Mouse (Mus musculus) lung, postnatal 0 days (tissue): ENCODE measurements around the gene Mettl22. TPM values are rescaled to one million over a fixed set of nuclear protein-coding genes. Genes with fewer than 3 reads are reported as not detected.

Experiments
- ATAC-seq: fragments of 200-750 bp; cut with Nextera tagmentation; 2 replicates; pipeline ENCODE4 v1.8.0; 2017; ENCODE audit warnings: moderate library complexity
- DNase-seq: peaks from one replicate; pipeline ENCODE4 v3.0.0-alpha.2; 2016; ENCODE audit warnings: low spot score
- H3K27ac ChIP-seq: fragments of 300-500 bp; sonication (generic); 2 replicates; pipeline ENCODE4 v1.5.1; 2014; ENCODE audit warnings: antibody characterized with exemption, mild to moderate bottlenecking, low read length, mixed read lengths
- H3K27me3 ChIP-seq: fragments of 300-500 bp; sonication (generic); replicated peaks from 2 replicates; pipeline ENCODE4 v1.6.1; 2014; ENCODE audit warnings: low read length, mixed read lengths; ENCODE audit not compliant: insufficient read depth
- H3K36me3 ChIP-seq: fragments of 300-500 bp; sonication (generic); 2 replicates; pipeline ENCODE4 v1.6.1; 2014; ENCODE audit warnings: low read length, mixed read lengths; ENCODE audit not compliant: insufficient read depth
- H3K4me1 ChIP-seq: fragments of 300-500 bp; sonication (generic); 2 replicates; pipeline ENCODE4 v1.6.1; 2014; ENCODE audit warnings: antibody characterized with exemption, low read depth, low read length, mixed read lengths; ENCODE audit not compliant: insufficient read depth
- H3K4me2 ChIP-seq: fragments of 300-500 bp; sonication (generic); replicated peaks from 2 replicates; pipeline ENCODE4 v1.6.1; 2014; ENCODE audit warnings: low read depth, mild to moderate bottlenecking, low read length, moderate library complexity, mixed read lengths
- H3K4me3 ChIP-seq: fragments of 300-500 bp; sonication (generic); 2 replicates; pipeline ENCODE4 v1.5.1; 2014; ENCODE audit warnings: low read depth, low read length
- H3K9ac ChIP-seq: fragments of 300-500 bp; sonication (generic); replicated peaks from 2 replicates; pipeline ENCODE4 v1.6.1; 2014; ENCODE audit warnings: low read depth, mild to moderate bottlenecking
- H3K9me3 ChIP-seq: fragments of 300-500 bp; sonication (generic); 2 replicates; pipeline ENCODE4 v1.6.1; 2016; ENCODE audit warnings: low read length, mixed read lengths
- CTCF ChIP-seq: IDR thresholded peaks from 2 replicates; pipeline ENCODE4 v1.5.1; 2016; ENCODE audit warnings: antibody characterized with exemption, mild to moderate bottlenecking
- EP300 ChIP-seq: IDR thresholded peaks from 2 replicates; pipeline ENCODE4 v1.6.1; 2016; ENCODE audit warnings: antibody characterized with exemption, mild to moderate bottlenecking, control low read depth
- WGBS: fragments of 180-500 bp; shearing (Covaris S2); extraction: QIAGEN DNeasy Blood & Tissue Kit; methylation state at CpG from one replicate; pipeline ENCODE4 v1.1.7; 2014; 5-methylcytosine and 5-hydroxymethylcytosine counted together
- polyA plus RNA-seq: library from polyadenylated mRNA; unstranded; fragments of >200 nt; fragmentation: Nextera tagmentation; extraction: Ambion mirVana; gene quantifications from 2 replicates; pipeline ENCODE4 v1.2.1, GENCODE M21; 2015

The Mettl22 gene
- polyA plus RNA-seq, 1 experiment from 2014 or later: 11.5 TPM

DNA sequence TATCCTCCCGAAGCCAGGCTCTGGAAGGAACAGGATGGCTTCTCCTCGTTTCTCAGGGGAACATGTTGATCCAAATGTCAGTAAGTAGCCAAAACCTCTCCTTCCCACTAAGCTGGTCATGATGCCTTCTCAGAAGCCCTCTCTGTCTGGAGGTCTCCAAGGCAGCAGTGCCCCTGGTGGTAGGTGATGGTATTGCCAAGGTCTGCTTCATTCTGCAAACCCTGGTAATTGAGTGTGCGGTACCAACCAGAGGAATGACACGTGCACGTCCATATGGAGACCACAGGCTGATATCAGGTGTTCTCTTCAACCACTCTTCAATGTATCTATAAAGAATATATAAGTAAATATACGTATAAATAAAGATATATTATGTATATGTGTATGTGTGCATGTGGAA, 11.5 kb upstream of the Mettl22 start:
- WGBS: 22% methylated on average over 6 of the region's 6 CpGs
- H3K4me3 ChIP-seq: no peak overlapping the region
- ATAC-seq (no peak), DNase-seq (peak; percentile 53)
- no peak overlapping the region for H3K4me2 ChIP-seq
- no peaks in the 10 kb centered on the region for H3K4me1 ChIP-seq
- no peak overlapping the region for H3K27ac ChIP-seq
- no peaks in the 10 kb centered on the region for H3K9me3 ChIP-seq
- no peak overlapping the region for H3K9ac ChIP-seq
- no peaks in the 10 kb centered on the region for H3K27me3 ChIP-seq
- TF ChIP-seq EP300 (no peak), CTCF (peak; percentile 97)
- H3K36me3 ChIP-seq: no peaks in the 10 kb centered on the region

DNA sequence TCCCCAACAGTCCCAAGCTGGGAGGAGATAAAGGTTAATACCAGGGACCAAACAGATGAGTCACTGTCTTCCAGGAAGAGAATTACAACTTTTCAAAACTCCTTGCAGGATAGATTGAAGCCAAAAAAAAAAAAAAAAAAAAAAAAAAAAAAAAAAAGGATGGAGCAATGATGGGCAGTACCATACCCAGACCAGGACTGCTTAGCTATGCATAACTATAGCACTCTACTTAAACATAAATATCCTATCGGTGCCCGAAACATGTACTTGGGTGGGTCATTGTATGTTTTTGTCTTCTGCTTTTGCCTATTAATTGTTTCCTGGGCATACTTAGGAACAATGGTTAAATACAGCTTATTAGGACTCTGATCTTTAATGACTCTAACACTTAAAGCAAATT, 456 bp upstream of the Mettl22 start:
- H3K9me3 ChIP-seq: no peaks in the 10 kb centered on the region
- no peak for DNase-seq
- no peak overlapping the region for H3K27ac ChIP-seq
- H3K9ac ChIP-seq: no peak overlapping the region
- H3K27me3 ChIP-seq: no peaks in the 10 kb centered on the region
- peak overlapping the region; percentile 87; the same call in 1 of the 2 replicates for H3K4me2 ChIP-seq
- 81% methylated on average over 2 of the region's 2 CpGs for WGBS
- no peaks in the 10 kb centered on the region for H3K36me3 ChIP-seq
- TF ChIP-seq CTCF (no peak), EP300 (no peak)
- peak; percentile 25 for ATAC-seq
- H3K4me3 ChIP-seq: peak overlapping the region; percentile 70
- H3K4me1 ChIP-seq: no peaks in the 10 kb centered on the region

DNA sequence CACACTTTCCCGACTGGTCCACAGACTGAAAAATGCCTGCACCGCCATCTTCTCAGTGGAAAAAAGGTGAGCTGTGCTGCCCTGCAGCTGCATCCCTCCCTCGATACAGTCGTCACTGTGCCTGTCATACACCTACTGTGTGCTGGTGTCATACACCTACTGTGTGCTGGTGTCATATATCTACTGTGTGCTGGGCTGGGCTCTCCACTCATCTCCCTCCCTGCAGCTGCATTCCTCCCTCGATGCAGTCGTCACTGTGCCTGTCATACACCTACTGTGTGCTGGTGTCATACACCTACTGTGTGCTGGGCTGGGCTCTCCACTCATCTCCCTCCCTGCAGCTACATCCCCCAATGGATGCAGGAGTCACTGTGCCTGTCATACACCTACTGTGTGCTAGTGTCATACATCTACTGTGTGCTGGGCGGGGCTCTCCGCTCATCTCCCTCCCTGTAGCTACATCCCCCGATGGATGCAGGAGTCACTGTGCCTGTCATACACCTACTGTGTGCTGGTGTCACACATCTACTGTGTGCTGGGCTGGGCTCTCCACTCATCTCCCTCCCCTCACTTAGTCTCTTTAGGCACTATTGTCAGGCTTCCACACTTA, 16.9 kb downstream of the Mettl22 start:
- Histone ChIP-seq H3K27me3 (no peaks in the 10 kb centered on the region), H3K9ac (no peak overlapping the region), H3K4me3 (no peak overlapping the region), H3K27ac (no peak overlapping the region), H3K4me1 (no peaks in the 10 kb centered on the region), H3K4me2 (no peak overlapping the region), H3K36me3 (0 out of 2 replicates have a peak, but pooled peaks cover 8% of the 10 kb centered on the region), H3K9me3 (no peaks in the 10 kb centered on the region)
- no peak for TF ChIP-seq CTCF
- TF ChIP-seq EP300: no peak
- 91% methylated on average over 9 of the region's 9 CpGs for WGBS
- ATAC-seq: no peak
- DNase-seq: no peak

DNA sequence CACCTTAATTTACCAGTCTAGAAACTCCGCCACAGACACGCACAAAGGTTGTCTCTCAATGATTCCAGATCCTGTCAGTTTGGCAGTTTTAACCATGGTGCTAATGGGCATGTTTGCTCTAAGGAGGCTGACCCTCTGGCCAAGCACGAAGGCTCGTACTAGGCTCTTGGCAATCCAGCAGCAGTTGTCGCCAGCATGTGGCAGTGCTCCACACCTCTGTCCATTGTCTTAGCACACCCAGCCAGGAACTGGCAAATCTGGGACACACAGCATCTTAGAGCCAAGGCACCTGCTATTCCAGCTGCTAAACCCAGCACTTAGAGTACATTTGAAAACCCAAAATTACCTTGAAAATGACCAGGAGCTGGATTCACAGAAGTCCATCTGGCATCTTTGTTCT, 18.8 kb downstream of the Mettl22 start:
- TF ChIP-seq EP300 (no peak), CTCF (no peak)
- 84% methylated on average over 5 of the region's 5 CpGs for WGBS

DNA sequence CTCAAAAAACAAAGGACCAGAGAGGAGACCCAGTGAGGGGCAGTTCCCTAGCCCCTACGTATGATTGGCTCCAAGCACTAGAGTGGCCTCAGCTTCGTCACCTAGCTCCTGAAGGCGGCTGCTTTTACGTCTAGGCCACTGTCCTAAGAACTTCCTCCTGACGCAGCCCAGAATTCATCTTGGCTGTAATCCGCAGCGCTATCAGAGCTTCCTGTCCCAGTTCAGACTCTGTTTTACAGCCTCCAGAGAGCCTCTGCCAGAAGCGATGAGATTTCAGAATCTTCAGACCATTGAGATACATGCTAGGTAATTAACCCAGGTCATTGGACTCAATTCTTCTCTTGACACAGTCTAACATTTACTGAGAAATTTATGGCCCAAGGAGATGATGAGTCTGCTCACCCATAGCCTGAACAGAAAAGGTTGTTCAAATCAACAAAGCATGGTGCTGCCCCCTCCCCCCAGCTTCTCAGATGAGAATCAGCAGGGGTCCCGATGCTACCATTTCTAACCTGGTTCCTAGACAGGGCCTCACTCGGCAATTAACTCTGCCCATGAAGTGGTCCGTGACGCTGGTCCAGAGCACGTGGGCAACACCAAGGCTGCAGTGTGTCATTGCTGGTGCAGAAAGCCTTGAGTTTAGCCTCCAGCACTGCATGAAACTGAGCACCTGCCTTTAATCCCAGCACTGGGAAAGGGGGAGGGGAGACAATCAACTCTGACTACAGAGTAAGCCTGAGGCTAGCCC, 21.3 kb downstream of the Mettl22 start:
- DNase-seq (no peak), ATAC-seq (no peak)
- WGBS: 42% methylated on average over 13 of the region's 13 CpGs
- TF ChIP-seq EP300 (no peak), CTCF (no peak)
- Histone ChIP-seq H3K27me3 (no peaks in the 10 kb centered on the region), H3K4me1 (no peaks in the 10 kb centered on the region), H3K27ac (no peak overlapping the region), H3K9me3 (no peaks in the 10 kb centered on the region), H3K9ac (no peak overlapping the region), H3K4me3 (no peak overlapping the region), H3K36me3 (no peaks in the 10 kb centered on the region), H3K4me2 (no peak overlapping the region)

More for the DNA sequence above, 18.8 kb downstream of the Mettl22 start:
- Histone ChIP-seq H3K9me3 (no peaks in the 10 kb centered on the region), H3K4me1 (no peaks in the 10 kb centered on the region), H3K36me3 (0 out of 2 replicates have a peak, but pooled peaks cover 8% of the 10 kb centered on the region), H3K27ac (no peak overlapping the region), H3K9ac (no peak overlapping the region), H3K4me2 (no peak overlapping the region), H3K4me3 (no peak overlapping the region), H3K27me3 (no peaks in the 10 kb centered on the region)
- no peak for ATAC-seq
- DNase-seq: no peak

DNA sequence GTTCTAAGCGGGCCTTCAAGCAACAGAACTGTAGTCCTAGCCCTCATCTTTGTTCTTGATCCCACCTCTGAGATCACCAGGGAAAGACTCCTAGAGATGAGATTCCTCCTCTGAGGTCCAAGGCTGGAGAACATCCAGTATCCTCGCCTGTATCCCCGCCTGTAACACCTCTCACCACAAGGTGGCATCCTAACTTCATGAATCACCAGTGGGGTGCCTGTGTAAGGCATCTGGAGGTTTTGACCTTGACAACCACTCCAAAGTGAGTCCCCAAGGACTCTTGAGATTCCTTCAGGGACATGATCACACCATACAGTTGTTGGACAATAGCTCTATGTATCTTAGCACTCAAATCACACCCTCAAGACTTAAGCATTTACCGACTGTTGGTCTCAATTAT, 23.7 kb downstream of the Mettl22 start:
- H3K36me3 ChIP-seq: no peaks in the 10 kb centered on the region
- TF ChIP-seq CTCF (peak; percentile 96), EP300 (no peak)
- no peak overlapping the region for H3K9ac ChIP-seq
- no peaks in the 10 kb centered on the region for H3K9me3 ChIP-seq
- no peak overlapping the region for H3K27ac ChIP-seq
- H3K4me1 ChIP-seq: no peaks in the 10 kb centered on the region
- WGBS: 15% methylated on average over 4 of the region's 4 CpGs
- peak; percentile 76 for ATAC-seq
- no peak overlapping the region for H3K4me2 ChIP-seq
- no peaks in the 10 kb centered on the region for H3K27me3 ChIP-seq
- DNase-seq: peak; percentile 82
- H3K4me3 ChIP-seq: no peak overlapping the region
